10 mouse cellular contexts compared by ENCODE assay signal in the genomic region with DNA sequence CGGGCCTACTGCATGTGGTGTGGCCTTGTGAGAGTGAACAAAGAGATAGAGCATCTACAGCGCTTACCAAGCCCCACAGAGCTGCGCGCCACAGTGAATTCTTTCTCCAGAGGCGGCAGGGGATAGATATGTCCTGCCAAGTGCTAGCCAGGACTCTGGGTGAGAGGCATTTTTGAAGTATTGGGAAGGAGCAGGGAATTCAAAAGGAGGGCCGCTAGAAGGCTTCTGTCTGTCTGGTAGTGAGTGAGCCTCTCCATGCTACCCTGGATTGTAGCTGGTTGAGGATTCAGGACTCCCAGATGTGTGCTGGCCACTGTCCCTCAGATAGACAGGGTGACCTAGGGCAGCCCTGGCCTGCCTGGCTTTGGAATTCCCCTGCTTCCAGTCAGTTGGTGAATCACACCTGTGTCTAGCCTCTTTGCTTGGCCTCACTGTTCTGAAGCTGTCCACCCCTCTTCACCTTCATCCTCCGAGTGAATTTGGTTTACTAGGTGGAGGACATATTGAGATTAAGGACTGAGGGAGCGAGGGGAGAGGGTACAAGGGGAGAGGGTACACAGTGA. TPM values are rescaled to one million over a fixed set of nuclear protein-coding genes. Genes with fewer than 3 reads are reported as not detected.
DNase-seq lines count a peak whose midpoint lies in the region; ATAC-seq lines count a peak whose summit lies in the region.
"Had no signal": no experiment of that assay in that cellular context is flagged by ENCODE, and none has a peak within 500 bp of the region (broad histone marks: within the 10 kb centered on the region; RNA-seq: fewer than 3 reads in every experiment).

No protein-coding gene starts in this region.

- no peaks in the 10 kb centered on the region for H3K36me3 ChIP-seq in lung, embryonic 16.5 days (ENCODE audit: control insufficient read depth, insufficient read depth, low read length)
- H3K36me3 ChIP-seq in intestine, embryonic 14.5 days (ENCODE audit: control insufficient read depth, insufficient read depth, low read length) = no peaks in the 10 kb centered on the region; the same call in 1 of the 2 replicates
- H3K36me3 ChIP-seq: limb, embryonic 15.5 days had no signal

- 0 out of 2 replicates have a peak overlapping the region, but pooled peaks have one; percentile 32 for H3K9ac ChIP-seq in lung, embryonic 16.5 days (ENCODE audit: low read length)
- H3K9ac ChIP-seq in intestine, embryonic 14.5 days (ENCODE audit: low read length) = no peak overlapping the region
- H3K9ac ChIP-seq: forebrain, postnatal 0 days; limb, embryonic 15.5 days had no signal

- peaks cover 8% of the 10 kb centered on the region for H3K27me3 ChIP-seq in lung, embryonic 16.5 days (ENCODE audit: control insufficient read depth, insufficient read depth, low read depth, low read length)
- H3K27me3 ChIP-seq in intestine, embryonic 14.5 days (replicated peaks; ENCODE audit: control insufficient read depth, insufficient read depth, low read length) = peaks cover 10% of the 10 kb centered on the region

- 71% methylated on average over 8 of the region's 8 CpGs for WGBS in lung, embryonic 16.5 days
- 75% methylated on average over 8 of the region's 8 CpGs for WGBS in intestine, embryonic 14.5 days

- no peak overlapping the region for H3K4me3 ChIP-seq in lung, embryonic 16.5 days (ENCODE audit: low read length)
- H3K4me3 ChIP-seq in intestine, embryonic 14.5 days (ENCODE audit: low read depth, low read length) = no peak overlapping the region

- H3K27ac ChIP-seq in lung, embryonic 16.5 days (ENCODE audit: low read length) = no peak overlapping the region
- H3K27ac ChIP-seq in intestine, embryonic 14.5 days (ENCODE audit: low read depth) = no peak overlapping the region
- H3K27ac ChIP-seq: limb, embryonic 15.5 days had no signal

- no peak overlapping the region for H3K4me2 ChIP-seq in lung, embryonic 16.5 days (ENCODE audit: low read depth, low read length)
- H3K4me2 ChIP-seq in intestine, embryonic 14.5 days (ENCODE audit: low read length) = peak overlapping the region; percentile 98; the same call in 1 of the 2 replicates

- ATAC-seq in lung, embryonic 16.5 days (ENCODE audit: low read depth) = no peak
- no peak for ATAC-seq in intestine, embryonic 14.5 days (replicated peaks; ENCODE audit: low FRiP score, low TSS enrichment, low read depth)
- ATAC-seq: forebrain, postnatal 0 days had no signal

- peak; percentile 94 for DNase-seq in heart, adult 11 months
- DNase-seq in heart, adult 8-10 months (ENCODE audit: low spot score) = no peak
- DNase-seq in lung, adult 18-20 months = no peak
- no peak for DNase-seq in intestine, embryonic 14.5 days (ENCODE audit: low spot score)
- DNase-seq in natural killer cell, adult 2 months (ENCODE audit: low spot score in 2 of 2) = peak; percentile 33 to 35
- no peak for DNase-seq in left cerebral cortex, adult 18-20 months (ENCODE audit: low spot score in 2 of 2)
- no peak for DNase-seq in left cerebral cortex, adult 11 months (ENCODE audit: low spot score)
- DNase-seq: forebrain, postnatal 0 days had no signal

- H3K9me3 ChIP-seq in lung, embryonic 16.5 days (ENCODE audit: control insufficient read depth, low read length) = no peaks in the 10 kb centered on the region; the same call in 1 of the 2 replicates
- H3K9me3 ChIP-seq in intestine, embryonic 14.5 days (ENCODE audit: control insufficient read depth, low read length) = no peaks in the 10 kb centered on the region

- peaks cover 25% of the 10 kb centered on the region for H3K4me1 ChIP-seq in lung, embryonic 16.5 days (replicated peaks; ENCODE audit: control insufficient read depth, insufficient read depth, low read length)
- peaks cover 25% of the 10 kb centered on the region; the same call in 1 of the 2 replicates for H3K4me1 ChIP-seq in intestine, embryonic 14.5 days (replicated peaks; ENCODE audit: control insufficient read depth, insufficient read depth, low read length)

RNA-seq across cellular contexts. Expression of gene Plekhg3, which starts 6.0 kb away (rescaled TPM):
- 10 to 100 TPM; 11.4 to 14.3 (median 13.2) TPM for total RNA-seq in heart, adult 8-10 months (2022)
- 6.3 and 7.5 TPM in 2 replicates for polyA plus RNA-seq in lung, embryonic 16.5 days (2015; fragmentation: Nextera tagmentation; extraction: Ambion mirVana)
- polyA plus RNA-seq in intestine, embryonic 14.5 days (2014; fragmentation: Nextera tagmentation; extraction: Ambion mirVana) = 9.5 and 10.4 TPM in 2 replicates
- total RNA-seq in left cerebral cortex, adult 18-20 months (2021) = 10 to 100 TPM; 12.6 to 14.5 TPM

Comparison
In these comparisons a context has a peak if more than half of its experiments do, and no peak if none do; other contexts are left out.
1. DNase-seq: peak in heart, adult 11 months (single experiment) and natural killer cell, adult 2 months (2 of 2); none in heart, adult 8-10 months (single experiment), lung, adult 18-20 months (0 of 2), intestine, embryonic 14.5 days (single experiment), left cerebral cortex, adult 18-20 months (0 of 2) and left cerebral cortex, adult 11 months (single experiment).